Mouse (Mus musculus) retina, postnatal 1 day (tissue): Measurements from ENCODE around the gene Isx.

ENCODE experiments used
- DNase-seq: peaks from one replicate; pipeline ENCODE4 v3.0.0-alpha.2; 2012

Gene Isx

DNA sequence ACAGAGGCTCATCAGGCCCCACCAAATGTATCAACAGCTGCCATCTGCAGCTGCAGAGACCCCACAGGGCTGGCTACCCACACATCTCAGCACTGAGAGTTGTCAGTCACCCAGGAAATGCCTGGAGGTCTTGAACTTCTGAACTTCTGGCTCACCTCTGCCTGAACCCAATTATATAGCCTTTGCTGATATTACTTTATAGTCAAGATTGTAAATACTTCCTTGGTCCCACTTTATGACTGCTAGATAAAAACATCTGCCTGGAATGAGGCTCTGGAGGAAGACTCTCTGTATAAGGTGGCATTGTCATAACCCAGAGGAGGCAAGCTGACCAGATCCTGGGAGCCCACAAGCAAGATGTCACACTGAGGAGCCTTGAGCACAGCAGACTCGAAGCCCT lies 28.8 kb downstream of the Isx start:
- no peak for DNase-seq

- no peak for DNase-seq
These were observed 30.3 kb downstream of the Isx start for GRCm38 (mm10) chr8:74903054-74903842.

DNA sequence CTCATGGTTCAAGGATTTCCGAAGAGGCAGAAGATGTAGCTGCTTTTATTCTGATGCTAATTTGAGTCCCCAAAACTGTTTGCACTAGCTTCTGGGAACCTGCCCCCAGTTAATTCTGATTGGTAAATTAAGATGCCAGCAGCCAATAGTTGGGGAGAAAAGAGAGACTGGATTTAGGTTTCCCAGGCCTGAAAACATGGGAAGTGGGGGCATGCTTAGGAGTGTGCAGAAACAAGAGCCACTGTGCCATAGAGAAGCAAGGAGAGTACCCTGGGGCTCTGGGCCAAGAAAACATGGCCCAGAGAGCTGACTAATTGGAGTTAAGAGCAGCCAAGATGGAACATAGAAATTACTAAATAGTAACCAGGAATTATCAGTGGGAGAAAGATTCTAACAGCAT lies 33.4 kb downstream of the Isx start:
- DNase-seq = no peak

DNA sequence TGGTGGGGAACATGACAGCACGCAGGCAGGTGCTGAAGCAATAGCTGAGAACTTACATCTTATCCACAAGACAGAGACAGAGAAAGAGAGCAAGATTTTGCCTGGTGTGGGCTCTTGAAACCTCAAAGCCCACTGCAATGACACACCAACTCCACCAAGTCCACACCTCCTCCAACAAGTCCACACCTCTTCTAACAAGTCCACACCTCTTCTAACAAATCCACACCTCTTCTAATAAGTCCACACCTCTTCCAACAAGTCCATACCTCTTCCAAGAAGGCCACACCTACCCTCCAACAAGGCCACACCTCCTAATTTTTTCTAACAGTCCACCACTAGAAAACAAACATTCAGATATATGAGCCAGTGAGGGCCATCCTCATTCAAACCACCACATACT lies 37.7 kb downstream of the Isx start:
- no peak for DNase-seq

- no peak for DNase-seq
These were observed 47.9 kb downstream of the Isx start for GRCm38 (mm10) chr8:74920691-74921421.

- DNase-seq = peak; percentile 25
These were observed 49.0 kb downstream of the Isx start for GRCm38 (mm10) chr8:74921882-74922518.

GRCm38 (mm10) chr8:74927940-74928339 lies 55.0 kb downstream of the Isx start:
- DNase-seq = peak; percentile 45

- DNase-seq = peak; percentile 80
These were observed 57.8 kb downstream of the Isx start for GRCm38 (mm10) chr8:74930731-74931130.

DNA sequence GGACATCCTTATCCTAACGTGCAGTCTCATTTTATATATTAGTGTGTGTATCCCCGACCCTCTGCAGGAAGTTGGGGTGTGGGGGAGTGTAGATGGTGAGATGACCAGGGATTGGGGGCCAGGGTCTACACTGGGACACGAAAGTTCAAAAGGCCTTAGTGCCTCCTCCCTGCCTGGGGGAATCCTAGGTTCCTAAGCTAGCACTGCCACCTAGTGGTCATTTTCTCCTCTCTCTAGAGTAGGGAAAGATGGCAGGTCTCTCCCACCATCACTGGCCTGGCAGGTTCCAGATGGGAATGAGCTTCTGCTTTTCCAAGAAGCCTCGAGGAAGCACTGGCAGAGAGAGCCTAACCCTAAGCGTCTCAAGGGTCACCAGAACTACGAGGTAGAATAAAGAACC lies 62.3 kb downstream of the Isx start:
- DNase-seq = peak; percentile 80

GRCm38 (mm10) chr8:74936656-74937055 lies 63.7 kb downstream of the Isx start:
- no peak for DNase-seq

- no peak for DNase-seq
These were observed 69.1 kb downstream of the Isx start for GRCm38 (mm10) chr8:74942056-74942455.
